Mouse (Mus musculus) inflammation-experienced regulatory T-cells, adult 6 months (primary cell): ENCODE data around the gene Ttc39a. TPM values are rescaled to one million over a fixed set of nuclear protein-coding genes. Genes with fewer than 3 reads are reported as not detected.

Source experiments
- ATAC-seq: one replicate; pipeline ENCODE4 v1.8.0; 2017
- polyA plus RNA-seq, 3 experiments: library from polyadenylated mRNA; unstranded; fragments of 100-300 nt; shearing (Covaris generic); gene quantifications; one replicate each; pipeline ENCODE4 v1.2.1; 2017

Gene Ttc39a
- polyA plus RNA-seq, 3 experiments from 2014 or later, result 0.17 to 0.41 TPM; not detected in 1

DNA sequence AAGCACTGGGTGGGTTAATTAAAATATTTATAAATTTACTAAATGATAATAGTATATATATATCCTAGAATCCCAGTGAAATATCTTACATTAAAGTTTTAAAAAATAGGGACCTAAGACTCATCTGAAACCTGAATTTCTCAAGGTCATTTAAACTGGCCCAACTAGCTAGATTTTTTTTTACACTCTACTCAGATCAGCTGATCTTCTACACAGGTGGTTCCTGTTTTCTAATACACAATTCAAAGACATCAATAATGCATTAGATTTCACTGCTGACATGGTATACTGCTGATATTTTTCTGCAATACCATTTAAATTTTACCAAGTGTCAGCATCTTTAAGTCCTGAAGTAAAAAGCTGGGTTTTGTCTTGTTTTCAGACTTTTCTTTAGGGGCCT is 57.5 kb downstream of the Ttc39a start:
- no peak for ATAC-seq

- ATAC-seq, result no peak
Measured at GRCm38 (mm10) chr4:109467687-109468086, 61.3 kb downstream of the Ttc39a start.

- ATAC-seq, result no peak
Measured at GRCm38 (mm10) chr4:109471606-109472005, 65.2 kb downstream of the Ttc39a start.

GRCm38 (mm10) chr4:109472566-109472965 is 66.1 kb downstream of the Ttc39a start:
- ATAC-seq, result no peak

DNA sequence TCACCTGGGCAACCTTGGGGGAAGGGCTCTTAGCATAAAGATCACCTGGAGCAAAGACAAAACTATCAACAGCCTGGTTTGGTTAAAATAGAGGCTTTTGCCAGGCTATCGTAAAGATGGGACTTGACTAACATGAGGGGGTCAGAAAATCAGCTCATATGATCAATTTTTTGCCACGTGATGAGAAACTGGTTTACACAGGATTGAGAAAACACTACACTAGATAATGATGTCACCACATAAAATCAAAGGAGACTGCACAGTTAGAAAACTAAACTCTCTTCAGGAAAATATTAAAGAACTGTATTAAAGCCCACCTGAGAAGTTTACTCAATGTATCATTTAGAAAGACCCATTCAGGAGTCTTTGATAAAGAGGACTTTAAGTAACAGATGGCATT is 68.7 kb downstream of the Ttc39a start:
- no peak for ATAC-seq

DNA sequence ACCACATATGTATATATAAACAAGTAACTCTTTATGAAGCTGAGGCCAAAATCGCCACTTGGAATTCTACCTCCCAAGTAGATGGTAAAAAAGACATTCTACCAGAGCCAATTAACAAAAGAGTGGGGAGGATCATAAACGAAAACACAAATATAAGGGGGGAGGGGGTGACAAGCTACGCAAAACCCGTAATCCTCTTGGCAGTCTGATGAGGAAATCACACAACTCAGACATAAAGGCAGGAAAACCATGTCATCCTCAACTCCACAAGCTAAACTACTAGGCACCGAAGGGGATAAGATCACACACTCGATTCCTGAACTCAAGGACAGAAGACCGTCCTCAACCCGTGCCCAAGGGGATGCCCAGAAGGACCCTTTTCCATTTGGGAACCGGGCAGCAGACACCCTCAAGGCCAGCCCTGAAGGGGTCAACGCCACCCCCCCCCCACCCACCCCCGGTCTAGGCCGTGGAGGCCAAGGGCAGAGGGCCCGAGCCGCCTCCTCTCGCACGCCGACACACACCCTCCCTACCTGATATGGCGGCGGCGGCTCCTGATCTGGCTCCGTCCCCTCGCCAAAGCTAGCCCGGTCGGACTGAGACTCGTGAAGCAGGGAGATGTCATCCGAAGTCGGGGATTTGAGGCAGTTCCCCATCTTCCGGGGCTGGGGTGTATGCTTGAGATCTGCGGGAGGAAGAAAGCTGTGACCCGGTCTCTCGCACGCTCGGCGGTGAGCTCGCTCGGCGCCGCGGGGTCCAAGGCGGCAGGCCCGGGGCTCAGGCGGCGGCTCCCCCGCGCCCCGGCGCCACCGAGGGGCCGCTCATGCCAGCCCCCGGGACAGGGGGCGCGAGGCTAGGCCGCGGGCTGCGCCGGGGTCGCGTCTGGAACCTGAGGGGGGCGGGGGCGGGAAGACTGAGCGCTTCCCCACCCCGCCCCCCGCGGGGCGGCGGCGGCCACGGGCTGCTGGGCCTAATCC is 69.4 kb downstream of the Ttc39a start:
- ATAC-seq, result peak; percentile 59

DNA sequence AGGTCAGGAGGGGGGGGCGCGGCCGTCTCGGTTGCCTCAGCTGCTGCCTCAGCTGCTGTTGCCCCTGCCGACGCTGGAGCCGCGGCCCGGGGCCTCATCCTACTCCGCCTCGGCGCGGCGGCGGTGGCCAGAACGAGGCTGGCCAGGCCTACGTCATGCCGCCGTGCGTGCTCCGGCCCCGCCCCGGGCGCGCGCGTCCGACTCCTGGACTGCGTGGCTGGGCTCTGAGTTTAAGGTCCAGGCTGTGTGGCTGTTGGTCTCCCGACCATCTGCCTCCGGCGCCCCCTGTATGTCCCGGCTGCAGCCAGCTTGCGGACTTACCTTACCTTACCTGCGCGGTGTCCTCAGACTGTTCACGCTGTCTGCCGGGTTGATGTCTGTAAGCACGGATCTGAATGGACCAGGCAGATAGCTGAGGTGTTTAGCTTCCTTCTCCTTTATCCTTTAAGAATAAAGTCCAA is 70.2 kb downstream of the Ttc39a start:
- ATAC-seq, result peak; percentile 73

- ATAC-seq, result no peak
Measured at GRCm38 (mm10) chr4:109477454-109477853, 71.0 kb downstream of the Ttc39a start.

DNA sequence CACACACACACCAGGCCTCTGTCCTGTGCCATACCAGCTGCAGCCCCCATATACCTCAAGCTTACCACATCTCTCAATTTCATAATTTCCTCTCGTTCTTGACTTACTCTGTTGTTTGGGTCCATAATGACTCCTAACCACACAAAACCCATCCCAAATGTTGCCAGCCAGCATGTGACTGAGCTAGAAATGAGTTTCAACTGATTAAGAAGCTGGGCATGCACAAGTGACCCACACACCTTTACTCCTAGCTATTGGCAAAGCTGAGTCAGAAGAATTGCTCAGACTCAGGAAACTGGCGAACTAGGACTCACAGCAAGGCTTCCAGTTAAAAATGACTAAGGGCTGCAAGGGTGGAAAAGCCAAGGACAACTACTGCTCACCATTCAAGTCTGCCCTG is 75.0 kb downstream of the Ttc39a start:
- no peak for ATAC-seq

- no peak for ATAC-seq
Measured at GRCm38 (mm10) chr4:109482701-109483100, 76.3 kb downstream of the Ttc39a start.

GRCm38 (mm10) chr4:109484621-109485020 is 78.2 kb downstream of the Ttc39a start, which contains the start of gene Rnf11:
Rnf11 (minus strand) TSS chr4:109484728.
- no peak for ATAC-seq

DNA sequence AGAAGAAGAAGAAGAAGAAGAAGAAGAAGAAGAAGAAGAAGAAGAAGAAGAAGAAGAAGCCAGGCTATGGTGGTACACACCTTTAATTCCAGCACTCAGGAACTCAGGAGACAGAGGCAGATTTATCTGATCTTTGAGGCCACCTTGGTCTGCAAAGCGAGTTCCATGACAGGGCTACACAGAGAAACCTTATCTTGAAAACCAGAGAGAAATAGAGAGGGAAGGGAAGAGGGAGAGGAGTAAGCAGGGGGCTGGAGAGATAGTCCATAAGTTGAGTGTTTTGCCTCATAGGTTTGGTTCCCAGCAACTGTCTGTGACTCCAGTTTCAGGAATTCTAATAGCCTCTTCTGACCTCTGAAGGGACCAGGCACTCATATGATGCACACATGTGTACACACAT is 82.4 kb downstream of the Ttc39a start:
- ATAC-seq, result no peak

DNA sequence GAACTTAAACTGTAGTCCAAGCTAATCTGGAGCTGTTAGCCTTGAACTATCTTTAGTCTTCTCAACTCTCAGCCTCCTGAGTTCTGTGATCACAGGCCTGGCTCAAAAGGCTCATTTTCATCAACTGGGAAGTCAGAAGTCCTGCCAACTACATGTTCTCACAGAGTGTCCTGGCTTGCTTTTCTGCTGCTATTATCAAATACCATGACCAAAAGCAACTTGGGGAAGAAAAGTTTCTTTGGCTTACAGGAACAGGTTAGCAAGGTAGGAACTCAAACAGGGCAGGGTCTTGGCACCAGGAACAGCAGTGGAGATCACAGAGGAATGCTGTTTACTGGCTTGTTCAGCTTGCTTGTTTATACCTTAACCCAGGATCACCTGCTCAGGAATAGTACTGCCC is 87.2 kb downstream of the Ttc39a start:
- no peak for ATAC-seq

Other genes starting within 250 kb of the Ttc39a start
- 10 to 100 TPM; 75.7 to 78.9 (median 77.2) TPM for gene Osbpl9, start 204.4 kb upstream of the Ttc39a start, polyA plus RNA-seq
- not detected for gene Calr4, start 172.1 kb upstream of the Ttc39a start, polyA plus RNA-seq
- 10 to 100 TPM; 68.9 to 72.9 (median 72.8) TPM for gene Eps15, start 126.4 kb upstream of the Ttc39a start, polyA plus RNA-seq
- gene Rnf11, start 78.1 kb downstream of the Ttc39a start, polyA plus RNA-seq, result 1 to 10 TPM; 6.3 to 8.1 (median 6.9) TPM
- not detected for gene 4930522H14Rik, start 124.7 kb downstream of the Ttc39a start, polyA plus RNA-seq